ENCODE assay signal across 22 mouse cellular contexts in genomic region chr9:83587116-83587515, GRCm38 (mm10).
"Had no signal": no experiment of that assay in that cellular context is flagged by ENCODE, and none has a peak within 500 bp of the region (broad histone marks: within the 10 kb centered on the region; RNA-seq: fewer than 3 reads in every experiment).

No protein-coding gene starts in this region.

- DNase-seq: kidney, adult 11 months; kidney, adult 8-10 months; kidney, postnatal 10 days; kidney, postnatal 36 days; layer of hippocampus, adult 9-11 months; left cerebral cortex, postnatal 4 days; liver, postnatal 0 days; lung, embryonic 14.5 days; right cerebral cortex, postnatal 25 days; spleen, adult 18-20 months; thymus, postnatal 25 days had no signal

- H3K9me3 ChIP-seq: intestine, embryonic 15.5 days; kidney, embryonic 15.5 days; limb, embryonic 12.5 days; limb, embryonic 15.5 days; neural tube, embryonic 12.5 days; stomach, embryonic 15.5 days had no signal

- H3K27me3 ChIP-seq: intestine, embryonic 15.5 days; kidney, embryonic 15.5 days; limb, embryonic 12.5 days; limb, embryonic 15.5 days; neural tube, embryonic 12.5 days; neural tube, embryonic 15.5 days; stomach, embryonic 15.5 days had no signal

- H3K9ac ChIP-seq: intestine, embryonic 15.5 days; kidney, embryonic 15.5 days; limb, embryonic 12.5 days; limb, embryonic 15.5 days; liver, embryonic 14.5 days; liver, postnatal 0 days; lung, embryonic 14.5 days; neural tube, embryonic 12.5 days; neural tube, embryonic 15.5 days; stomach, embryonic 15.5 days had no signal

- ATAC-seq: intestine, embryonic 15.5 days; liver, postnatal 0 days; lung, postnatal 0 days had no signal

- H3K4me3 ChIP-seq: intestine, embryonic 15.5 days; kidney, embryonic 15.5 days; limb, embryonic 12.5 days; limb, embryonic 15.5 days; neural tube, embryonic 12.5 days; neural tube, embryonic 15.5 days; stomach, embryonic 15.5 days had no signal

- H3K27ac ChIP-seq: intestine, embryonic 15.5 days; kidney, embryonic 15.5 days; limb, embryonic 12.5 days; limb, embryonic 15.5 days; liver, embryonic 14.5 days; macrophage; neural tube, embryonic 12.5 days; neural tube, embryonic 15.5 days; stomach, embryonic 15.5 days had no signal

- H3K4me2 ChIP-seq: intestine, embryonic 15.5 days; kidney, embryonic 15.5 days; limb, embryonic 12.5 days; limb, embryonic 15.5 days; liver, embryonic 11.5 days; lung, embryonic 14.5 days; neural tube, embryonic 12.5 days; neural tube, embryonic 15.5 days; stomach, embryonic 15.5 days had no signal

- H3K36me3 ChIP-seq: intestine, embryonic 15.5 days; limb, embryonic 12.5 days; limb, embryonic 15.5 days; neural tube, embryonic 12.5 days; neural tube, embryonic 15.5 days; stomach, embryonic 15.5 days had no signal
